Mouse (Mus musculus) c-Kit-positive CD71-positive TER-119-negative erythroid progenitor cells, embryonic 14.5 days (primary cell): ENCODE measurements at regions not wholly inside any gene's neighbourhood (a gene's known extent, or its start where the extent isn't known, plus 50 kb on each side); places are given as distances from the start of the nearest gene placed in this dataset.

ENCODE experiments used
- DNase-seq: peaks from one replicate; pipeline ENCODE4 v3.0.0-alpha.2; 2013; ENCODE audit warnings: low read depth

DNA sequence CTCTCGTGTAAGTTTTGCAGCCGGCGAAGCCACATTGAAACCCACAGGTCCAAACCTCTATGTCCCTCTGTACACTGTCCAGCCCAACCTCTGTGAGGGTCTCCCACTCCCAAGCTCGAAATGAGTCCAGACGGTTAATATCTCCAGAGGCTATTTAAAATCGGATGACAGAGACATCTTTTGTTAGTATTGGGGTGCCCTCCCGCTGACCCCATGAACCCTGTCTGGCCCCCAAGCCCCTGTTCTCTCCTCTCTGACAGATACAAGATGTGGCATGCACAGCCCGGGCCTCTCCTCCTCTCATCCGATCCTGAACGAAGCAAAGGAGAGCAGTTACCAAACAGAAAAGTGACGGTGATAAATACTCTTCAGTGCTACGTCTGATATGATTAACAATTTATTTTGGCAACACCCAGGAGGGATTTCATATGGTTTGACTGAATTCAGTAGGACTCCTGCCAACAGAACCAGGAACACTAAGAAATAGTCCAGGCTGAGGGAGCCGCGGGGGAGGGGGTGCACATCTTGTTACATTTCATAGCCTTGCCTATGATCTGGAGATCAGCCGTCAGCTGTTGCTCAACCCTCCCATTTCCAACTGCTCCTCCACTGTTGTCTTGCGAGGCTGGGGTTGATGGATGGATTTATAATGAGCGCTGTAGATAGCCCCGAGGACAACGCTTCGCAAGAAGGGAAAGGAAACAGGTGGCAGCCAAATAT is 266.6 kb upstream of the Klf3 start:
- DNase-seq: no peak

DNA sequence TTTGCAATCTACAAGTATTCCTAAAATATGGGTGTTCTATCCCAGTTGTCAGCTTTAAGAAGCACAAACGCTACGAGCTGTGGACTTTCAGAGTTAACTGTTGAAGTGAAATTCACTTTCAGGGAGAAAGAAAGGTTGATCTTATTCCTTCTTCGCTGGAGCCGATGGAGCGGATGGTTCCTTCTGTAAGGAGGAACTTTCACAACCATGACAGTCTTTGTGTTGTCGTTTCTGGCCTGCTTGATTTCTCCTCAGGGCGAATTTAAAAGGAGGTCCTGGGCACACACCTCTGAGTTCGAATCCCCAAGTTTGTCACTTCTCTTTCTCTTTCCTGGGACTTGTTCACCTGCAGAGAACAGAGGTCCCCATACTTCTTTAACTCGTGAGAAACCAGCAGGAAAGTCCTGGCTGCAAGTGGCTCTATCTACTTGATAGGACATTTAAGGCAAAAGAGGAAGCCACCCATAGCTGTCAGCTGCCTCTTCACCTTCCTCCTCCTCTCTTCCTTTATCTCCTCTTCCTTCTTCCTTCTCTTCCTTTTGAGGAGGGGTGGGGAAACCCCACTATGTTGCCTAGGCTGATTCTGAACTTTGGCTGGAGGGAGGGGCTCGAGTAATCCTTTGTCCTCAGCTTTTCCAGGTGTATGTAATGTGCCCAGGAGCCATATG is 265.9 kb upstream of the Klf3 start:
- no peak for DNase-seq

DNA sequence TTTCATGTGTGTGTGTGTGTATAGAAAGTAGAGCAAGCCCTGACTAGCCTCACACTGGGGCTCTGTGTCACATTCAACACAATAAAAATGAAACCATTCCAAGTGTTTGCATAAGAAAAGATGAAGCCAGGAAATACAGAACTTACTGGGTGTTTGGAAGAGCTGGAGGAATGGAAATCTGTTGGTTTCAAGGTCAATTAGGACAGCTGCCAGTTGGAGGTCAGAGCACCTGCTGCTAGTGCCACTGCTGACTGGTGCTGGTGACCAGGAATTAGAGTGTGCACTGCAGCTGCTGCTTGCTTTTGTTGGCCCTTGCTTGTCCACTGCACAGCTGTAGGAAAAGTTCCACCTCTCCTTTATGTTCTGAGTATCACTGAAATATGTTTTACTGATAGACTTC is 261.4 kb upstream of the Klf3 start:
- no peak for DNase-seq

DNA sequence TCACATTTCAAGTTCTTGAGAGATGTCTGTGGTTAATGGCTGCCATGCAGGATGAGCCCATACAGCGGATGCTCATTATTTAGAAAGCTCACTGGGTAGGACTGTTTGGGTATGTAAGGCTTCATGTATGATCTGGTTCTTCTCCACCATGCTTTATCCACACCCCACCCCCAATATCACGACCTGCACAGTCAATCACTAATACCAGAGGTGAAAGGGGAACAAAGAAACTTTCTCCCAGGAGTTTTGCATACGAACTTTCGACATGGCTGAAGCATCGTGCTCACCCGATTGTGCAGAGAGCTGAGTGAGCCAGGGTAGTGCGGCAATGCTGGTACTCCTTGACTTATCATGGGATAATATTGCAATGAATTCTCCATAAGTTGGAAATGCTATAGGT is 247.3 kb upstream of the Klf3 start:
- no peak for DNase-seq

DNA sequence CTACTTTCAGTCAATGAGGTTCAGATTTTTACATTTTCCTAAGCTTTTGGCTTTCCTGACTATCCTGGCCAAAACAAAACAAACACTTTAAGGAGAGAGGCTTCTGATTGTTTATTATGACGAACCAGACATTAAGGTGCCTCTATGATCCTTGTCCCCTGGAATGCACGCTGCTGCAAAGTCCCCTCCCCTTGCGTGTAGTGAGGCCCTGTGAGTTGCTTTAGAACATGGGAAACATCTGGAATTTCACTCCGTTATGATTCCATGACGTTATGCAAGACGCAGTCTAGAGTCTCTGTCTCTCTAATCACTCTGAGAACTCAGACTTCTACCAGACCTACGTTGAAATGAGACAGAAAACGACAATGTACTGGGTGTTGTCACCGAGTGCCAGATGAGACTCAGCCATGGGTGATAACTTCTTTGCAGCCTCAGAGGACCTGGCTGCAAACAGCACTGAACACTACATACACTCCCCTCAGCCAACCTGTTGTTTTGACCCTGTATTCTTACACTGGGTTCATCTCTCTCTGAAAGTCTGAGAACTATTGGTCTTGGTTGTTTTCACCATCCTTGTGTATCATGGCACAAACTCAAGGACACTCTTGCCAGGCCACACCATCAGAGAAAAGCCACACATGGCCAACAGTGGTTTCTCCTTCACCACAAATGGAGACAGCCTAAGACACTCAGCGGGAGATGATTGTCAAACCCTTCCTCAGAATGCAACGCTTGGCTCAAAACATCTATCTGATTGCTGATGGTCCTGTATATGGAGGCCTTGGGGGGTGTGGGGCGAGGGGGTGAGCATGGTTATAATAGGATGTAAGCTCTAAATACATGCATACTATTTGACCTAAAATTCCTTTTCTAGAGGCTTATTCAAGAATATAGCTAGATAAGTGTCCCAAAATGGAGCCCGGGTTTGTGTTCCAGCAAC is 236.5 kb upstream of the Klf3 start:
- DNase-seq: no peak

DNA sequence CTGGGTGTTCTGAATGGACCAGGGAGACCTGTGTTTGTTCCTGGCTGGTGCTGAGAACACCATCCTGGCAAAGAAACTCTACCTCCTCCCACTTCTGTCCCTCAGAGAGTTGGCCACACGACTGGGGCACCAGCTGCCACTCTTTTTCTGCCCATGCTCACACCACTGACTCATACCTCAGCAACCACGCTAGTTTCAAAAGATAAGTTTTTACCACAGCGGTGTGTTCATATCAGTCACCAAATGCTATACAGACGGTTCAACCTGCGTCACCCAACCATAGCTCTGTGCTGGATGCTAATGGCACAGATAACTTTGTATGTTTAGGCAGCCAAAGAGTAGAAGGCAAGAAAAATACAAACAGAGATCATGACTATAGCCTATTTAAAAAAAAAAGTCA is 235.4 kb upstream of the Klf3 start:
- DNase-seq: no peak

DNA sequence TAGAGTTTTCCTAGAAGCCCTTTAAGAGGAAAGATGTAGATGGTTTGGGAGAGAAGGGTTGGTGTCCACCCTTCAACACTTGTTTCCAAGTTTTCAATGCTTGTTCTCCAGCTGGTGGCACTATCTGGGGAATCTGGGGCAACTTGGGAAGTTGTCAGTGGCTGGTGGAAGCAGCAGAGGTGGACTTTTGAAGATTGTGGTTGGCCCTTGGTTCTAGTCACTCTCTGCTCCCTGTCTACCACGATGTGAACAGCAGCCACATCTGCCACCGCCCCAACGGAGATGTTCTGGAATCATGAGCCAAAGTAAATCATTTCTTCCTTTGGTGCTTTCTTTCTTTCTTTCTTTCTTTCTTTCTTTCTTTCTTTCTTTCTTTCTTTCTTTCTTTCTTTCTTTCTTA is 234.9 kb upstream of the Klf3 start:
- DNase-seq: no peak

DNA sequence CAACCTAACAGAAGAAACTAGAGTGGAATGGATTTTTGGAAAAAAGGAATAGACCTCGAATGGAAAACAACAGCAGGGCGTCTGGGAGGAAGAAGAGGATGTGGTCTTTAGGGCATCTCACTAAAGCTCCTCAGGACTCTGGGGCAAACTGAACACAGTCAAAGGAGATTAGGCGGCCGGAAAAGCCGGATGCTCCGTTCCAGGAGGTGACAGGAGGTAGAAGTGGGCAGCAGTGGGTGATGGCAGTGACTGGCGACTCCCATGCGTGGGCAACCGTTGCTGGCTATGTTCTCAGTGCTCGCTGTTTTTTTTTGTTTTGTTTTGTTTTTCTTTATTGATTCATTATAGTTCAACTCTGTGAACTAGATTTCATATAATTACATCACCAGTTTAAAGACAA is 228.8 kb upstream of the Klf3 start:
- no peak for DNase-seq

DNA sequence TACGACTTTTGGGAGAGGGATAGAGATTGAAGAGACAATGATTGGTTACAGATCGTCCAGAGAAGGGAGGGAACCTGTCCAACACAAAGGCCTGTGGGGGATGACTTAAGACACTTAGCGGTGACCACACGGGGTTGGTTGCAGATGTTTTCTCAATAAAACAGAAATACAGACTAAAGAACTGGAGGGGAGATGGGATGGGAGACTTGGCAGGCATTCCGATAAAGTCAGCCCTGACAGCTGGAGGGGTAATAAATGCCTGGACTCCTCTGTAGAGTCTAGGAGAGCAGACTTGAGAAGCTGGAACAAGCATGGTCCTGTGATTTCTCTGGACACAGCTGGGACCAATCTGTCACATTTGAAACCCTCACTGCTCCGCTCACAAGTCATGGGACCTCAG is 227.3 kb upstream of the Klf3 start:
- DNase-seq: no peak

DNA sequence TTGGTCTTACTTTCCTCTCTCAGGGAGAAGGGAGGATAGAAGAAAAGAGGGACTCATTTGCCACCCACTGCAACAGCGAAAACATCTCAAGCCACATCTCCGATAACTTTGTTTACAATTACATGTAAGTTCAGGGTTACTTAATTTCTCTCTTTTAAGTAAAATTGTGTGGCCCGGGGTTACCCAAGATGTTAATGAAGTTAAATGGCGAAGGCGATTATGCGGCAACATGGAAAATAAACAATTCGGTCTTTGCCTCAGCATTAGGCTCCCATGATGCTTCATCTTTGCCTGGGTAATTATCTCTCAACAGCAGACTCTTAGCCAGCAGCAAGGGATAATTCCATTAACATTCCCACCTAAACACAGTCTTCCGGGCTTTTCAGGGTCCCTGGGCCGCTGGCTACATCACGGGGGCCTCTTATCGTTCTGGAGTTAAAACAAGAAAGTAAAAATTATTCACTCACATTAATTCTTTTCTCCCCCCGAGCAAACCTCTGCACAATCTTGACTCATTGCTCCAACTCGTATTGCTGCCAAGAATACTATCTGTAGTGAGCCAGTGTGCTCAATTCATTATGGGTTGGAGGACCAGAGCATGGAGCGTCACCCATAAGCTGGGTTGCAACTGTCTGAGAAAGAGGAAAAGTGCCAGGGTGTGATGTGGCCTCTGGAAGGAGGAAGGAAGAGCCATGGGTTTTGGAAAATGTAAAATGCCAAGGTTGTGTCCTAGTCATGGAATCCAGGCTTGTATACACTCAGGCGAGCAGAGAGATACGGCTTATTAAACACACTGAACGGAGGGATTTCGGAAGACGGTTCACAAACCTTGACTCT is 226.5 kb upstream of the Klf3 start:
- DNase-seq: no peak

DNA sequence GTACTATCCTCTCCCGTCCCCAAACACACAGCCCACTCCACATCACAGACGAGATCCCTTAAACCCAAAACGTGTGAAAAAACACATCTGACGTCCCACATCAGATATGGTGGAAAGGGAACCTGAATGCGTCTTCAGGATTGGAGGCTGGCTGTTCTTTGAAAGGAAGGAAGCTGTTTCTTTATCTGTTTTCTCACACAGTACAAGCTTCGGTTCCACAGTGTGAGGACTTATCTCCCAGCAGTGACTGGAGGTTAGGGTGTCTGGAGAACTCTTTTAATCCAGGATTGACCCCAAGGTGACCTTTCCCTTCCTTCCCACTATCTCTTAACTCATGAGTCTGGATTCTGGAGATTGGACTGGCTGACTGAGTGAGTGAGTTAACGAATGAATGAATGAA is 225.8 kb upstream of the Klf3 start:
- no peak for DNase-seq

DNA sequence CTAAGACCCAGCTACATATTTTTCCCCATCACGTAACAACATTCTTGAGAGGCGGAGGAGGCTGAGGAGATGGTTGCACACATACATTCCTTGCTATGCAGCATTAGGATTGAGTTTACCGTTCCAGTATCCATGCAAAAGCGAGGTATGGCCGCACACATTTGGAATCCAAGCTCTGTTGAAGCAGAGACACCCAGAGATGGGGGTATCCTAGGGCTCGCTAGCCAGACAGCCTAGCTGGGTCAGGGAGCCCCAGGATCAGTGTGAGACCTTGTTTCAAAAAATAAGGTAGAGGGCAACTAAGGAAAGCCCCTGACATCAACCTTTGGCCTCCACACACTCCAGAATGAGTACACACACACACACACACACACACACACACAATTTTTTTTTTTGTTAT is 224.7 kb upstream of the Klf3 start:
- DNase-seq: no peak

DNA sequence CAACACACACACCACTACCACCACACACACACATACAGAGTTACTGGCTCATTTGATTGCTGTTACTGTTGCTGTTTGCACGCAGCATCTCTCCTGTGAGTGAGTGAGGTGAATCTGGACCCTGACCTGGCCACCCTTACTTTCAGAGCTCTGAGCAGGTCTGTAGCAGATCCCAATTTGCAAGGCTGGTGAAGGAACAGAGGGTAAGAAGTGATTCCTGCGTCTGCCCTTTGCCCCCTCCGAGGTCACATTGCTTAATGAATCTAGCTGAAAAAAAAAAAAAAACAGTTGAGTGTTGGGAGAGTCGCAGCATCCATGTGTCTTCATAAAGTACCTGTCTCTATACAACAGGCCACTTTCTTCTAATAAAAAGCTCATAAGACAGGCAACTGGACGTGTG is 224.1 kb upstream of the Klf3 start:
- no peak for DNase-seq

DNA sequence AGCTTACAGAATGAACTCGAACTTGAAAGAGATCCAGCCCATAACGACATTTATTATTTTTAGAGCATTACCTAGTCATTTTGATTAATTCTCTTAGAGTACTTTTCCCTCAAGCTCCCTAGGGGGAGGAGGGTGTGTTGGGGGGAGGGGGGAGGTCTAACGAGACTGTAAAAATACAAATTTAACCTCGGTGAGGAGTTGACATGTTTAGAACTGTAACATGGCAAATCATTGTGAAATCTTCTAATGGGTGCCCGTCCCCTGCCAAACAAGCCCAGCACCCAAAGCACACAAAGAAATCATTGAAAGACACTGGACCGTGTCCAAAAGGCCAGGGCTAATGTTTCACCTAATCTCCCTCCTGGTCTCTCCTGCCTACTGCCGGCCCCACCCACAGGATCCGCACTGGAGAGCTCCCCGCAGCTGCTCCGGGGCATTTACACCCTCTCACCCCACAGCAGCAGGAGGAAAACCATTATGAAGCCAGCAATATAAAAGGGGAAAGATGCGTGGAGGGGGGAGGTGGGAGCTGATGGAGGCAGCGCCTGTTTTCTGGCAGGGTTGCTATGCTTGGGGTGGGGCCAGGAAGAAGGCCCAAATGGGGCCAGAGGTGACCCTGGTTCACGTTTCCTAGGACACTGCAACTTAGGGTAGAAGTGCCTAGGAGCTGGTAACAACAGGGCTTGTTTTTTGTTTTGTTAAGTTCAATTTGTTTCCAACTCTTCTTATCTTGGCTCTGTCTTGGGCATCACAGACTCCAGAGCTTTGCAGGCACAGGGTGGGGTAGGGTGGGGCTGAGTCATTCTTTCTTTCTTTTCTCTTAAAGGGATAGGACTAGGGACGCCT is 223.5 kb upstream of the Klf3 start:
- no peak for DNase-seq

DNA sequence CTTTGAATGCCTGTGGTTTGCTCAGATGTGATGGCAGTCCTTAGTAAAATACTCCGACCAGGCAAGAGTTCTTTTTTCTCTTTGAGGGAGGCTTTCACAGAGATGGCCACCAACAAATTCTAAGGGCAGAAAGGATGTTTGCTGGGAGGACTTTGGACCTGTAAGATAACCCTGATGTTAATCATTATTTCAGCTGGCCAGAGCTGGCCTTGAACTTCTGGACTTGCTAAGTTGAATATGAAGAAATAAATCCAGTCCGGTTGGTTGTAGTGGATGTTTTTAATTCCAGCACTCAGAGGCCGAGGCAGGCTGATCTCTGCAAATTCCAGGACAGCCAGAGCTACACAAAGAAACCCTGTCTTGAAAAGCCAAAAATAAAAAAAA is 222.9 kb upstream of the Klf3 start:
- no peak for DNase-seq

DNA sequence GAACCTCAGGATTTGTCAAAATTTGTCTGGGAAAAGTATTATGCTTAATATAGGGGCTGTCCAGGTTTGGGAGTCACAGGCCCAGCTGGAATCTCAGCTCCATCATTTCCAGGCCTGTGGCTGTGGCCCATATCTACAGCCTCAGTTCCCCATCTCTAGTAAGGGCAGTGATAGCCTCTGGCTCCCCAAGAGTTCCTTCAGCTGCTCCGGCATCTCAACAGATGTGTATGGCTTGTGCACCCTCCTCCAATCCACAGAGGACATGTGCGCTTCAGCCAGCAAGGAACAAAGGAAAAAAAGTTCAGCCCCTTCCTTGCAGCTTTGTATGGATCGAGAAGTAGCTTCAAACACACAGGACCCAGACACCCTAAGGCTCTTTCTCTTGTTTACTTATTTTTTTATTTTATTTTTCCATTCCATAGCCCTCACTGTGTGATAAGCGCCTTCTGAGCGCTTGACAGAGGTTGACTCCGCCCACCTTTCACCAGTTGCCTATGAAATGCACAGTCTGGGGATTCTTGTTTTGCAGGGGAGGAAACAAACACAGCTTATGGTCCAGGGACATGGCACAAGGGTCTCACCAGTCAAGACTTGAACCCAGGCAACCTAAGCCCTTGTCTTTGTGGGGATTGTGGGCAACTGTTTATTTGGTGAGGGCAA is 222.3 kb upstream of the Klf3 start:
- DNase-seq: no peak

DNA sequence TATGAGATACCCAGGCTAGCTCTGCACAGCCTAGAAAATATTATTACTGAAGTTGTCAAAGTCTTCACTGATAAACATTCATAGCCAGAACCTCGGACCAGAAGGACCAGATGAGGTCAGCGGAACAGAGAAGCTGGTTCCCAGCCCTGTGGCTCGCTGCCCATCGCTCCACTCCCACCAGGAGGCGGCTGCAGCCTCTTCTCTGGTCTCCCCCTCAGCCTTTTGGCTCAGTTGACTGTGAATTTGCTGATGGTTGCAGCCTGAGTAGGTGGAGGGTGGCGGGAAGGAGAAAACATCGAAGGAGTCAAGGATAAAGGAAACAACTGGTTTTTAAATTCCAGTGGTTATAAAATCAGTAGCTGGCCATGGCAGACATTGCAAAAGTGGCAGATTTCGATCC is 221.7 kb upstream of the Klf3 start:
- DNase-seq: no peak

DNA sequence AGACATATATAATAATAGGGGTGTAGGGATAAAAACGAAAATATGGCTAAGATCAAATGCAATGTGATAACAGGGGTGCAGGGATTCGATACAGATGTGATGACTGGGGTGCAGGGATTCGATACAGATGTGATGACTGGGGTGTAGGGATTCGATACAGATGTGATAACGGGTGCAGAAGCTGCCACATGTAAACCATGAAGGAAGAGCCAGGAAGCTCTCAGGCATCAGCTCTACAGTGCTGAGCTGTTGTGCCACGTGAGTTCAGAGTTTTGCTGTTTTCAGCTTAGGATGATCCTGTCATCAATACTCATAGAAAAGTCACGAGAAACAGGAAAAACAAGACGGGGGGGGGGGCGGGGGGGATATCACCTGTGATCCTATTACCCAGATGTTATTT is 221.2 kb upstream of the Klf3 start:
- DNase-seq: no peak

DNA sequence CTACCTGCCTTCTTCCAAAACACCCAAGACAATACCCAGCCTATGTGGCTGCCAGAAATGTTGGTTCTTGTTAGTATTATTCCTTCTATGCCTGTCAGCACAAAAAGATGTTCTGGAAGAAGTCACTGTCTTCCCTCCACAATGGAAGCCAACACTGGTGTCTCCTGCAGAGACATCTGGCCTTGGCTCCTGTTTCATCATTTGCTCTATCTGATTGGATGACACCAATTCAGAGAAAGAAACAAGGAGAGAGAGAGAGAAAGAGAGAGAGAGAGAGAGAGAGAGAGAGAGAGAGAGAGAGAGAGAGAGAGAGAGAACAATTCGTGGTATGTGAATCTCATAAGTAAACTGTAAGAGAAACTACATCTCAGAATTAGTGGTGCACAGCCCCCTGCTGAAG is 218.9 kb upstream of the Klf3 start:
- no peak for DNase-seq

DNA sequence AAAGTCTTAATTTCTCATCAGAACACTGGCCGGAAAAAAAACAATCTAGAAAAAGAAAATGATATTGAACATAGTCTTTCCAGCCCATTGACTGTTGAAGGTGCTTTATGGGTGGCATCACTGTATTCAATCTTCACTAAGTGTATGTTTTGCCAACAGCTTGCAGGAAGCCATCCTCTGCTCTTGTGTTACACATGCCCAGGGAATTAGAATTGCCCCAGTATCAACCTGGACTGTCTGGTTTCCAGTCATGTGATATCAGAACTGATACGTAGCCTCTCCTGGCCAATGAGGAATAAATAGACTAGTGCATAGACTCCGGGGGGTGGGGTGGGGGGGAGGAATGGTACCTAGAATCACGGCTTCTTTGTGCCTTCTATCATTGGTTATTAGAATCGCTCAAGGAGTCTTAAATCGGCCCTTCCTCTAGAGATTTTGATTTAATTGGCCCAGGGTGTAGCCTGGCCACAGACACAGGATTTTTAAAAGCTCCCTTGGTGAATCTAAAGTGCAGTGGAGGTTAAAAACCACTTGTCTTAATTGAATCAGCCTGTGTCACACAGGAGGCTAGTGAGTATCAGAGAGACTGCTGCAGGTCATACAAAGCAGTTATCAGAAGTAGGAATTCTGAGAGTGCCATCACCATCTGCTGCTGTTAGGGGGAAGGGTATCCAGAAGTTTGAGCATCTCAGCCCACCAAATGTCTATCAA is 218.0 kb upstream of the Klf3 start:
- no peak for DNase-seq
